Mouse (Mus musculus): ENCODE data around the gene Kcnip1.

- TF ChIP-seq EP300 (optimal IDR thresholded peaks at IDR 0.05): no peak
- no peak for TF ChIP-seq CTCF (IDR thresholded peaks at IDR 0.05; ENCODE audit: low read depth)
Observed at GRCm38 (mm10) chr11:34031015-34031805, 38.3 kb upstream of the Kcnip1 start.

Data from stomach, postnatal 0 days (tissue).